Mouse (Mus musculus): ENCODE measurements at regions not wholly inside any gene's neighbourhood (a gene's known extent, or its start where the extent isn't known, plus 50 kb on each side); places are given as distances from the start of the nearest gene placed in this dataset.

DNA sequence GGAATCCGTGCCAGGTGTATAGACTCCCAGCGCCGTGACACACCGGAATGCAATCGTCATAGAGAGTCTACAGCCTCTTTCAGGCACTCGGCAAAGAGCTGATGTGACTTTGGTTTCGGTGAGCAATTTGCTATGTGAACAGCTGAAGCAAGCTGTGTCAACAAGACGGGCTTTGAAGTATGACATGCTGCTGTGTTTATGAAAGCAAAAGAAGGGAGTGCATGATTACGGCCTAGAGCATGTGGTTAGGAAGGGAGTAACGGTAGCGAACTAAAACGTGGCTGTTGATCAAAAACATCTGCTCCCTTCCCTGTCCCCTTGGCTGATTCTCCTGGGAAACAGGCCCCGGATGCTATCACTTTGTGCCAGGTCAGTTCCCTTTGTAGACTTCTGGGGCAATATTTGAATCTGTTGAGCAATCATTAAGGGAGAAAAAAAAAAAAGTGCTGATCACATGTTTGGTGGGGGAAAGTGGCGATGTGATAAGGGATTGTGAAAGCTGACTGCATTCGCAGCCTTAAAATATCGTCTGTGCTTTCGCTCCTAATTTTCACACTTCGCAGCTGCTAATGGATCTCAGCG, 764.3 kb downstream of the Robo2 start:
- TF ChIP-seq GATA1 (IDR thresholded peaks at IDR 0.05; ENCODE audit: low read length) (no peak), TAL1 (IDR thresholded peaks at IDR 0.05; ENCODE audit: low read length) (no peak)
